Comparison of ENCODE assay signal across 27 mouse cellular contexts in genomic region chr13:24613031-24613430, GRCm38 (mm10). TPM values are rescaled to one million over a fixed set of nuclear protein-coding genes. Genes with fewer than 3 reads are reported as not detected.
DNase-seq lines count a peak whose midpoint lies in the region; ATAC-seq and TF ChIP-seq lines count a peak whose summit lies in the region.
"Had no signal": no experiment of that assay in that cellular context is flagged by ENCODE, and none has a peak within 500 bp of the region (broad histone marks: within the 10 kb centered on the region; RNA-seq: fewer than 3 reads in every experiment).

No protein-coding gene starts in this region.

- H3K4me2 ChIP-seq in midbrain, embryonic 11.5 days, result no peak overlapping the region
- no peak overlapping the region for H3K4me2 ChIP-seq in liver, embryonic 16.5 days (ENCODE audit: low read depth, low read length)
- H3K4me2 ChIP-seq: embryonic facial prominence, embryonic 12.5 days; forebrain, embryonic 15.5 days; heart, embryonic 15.5 days; midbrain, embryonic 13.5 days; neural tube, embryonic 15.5 days had no signal

- no peak for TF ChIP-seq POLR2A in small intestine, adult 2 months (IDR thresholded peaks at IDR 0.05; ENCODE audit: low read depth, low read length)

- H3K4me3 ChIP-seq in midbrain, embryonic 11.5 days (ENCODE audit: low read depth, low read length), result no peak overlapping the region
- H3K4me3 ChIP-seq in midbrain, embryonic 10.5 days, result no peak overlapping the region
- H3K4me3 ChIP-seq in liver, embryonic 16.5 days (ENCODE audit: low read depth, low read length), result no peak overlapping the region
- no peak overlapping the region for H3K4me3 ChIP-seq in small intestine, adult 2 months (ENCODE audit: low read depth, low read length)
- H3K4me3 ChIP-seq: embryonic facial prominence, embryonic 12.5 days; forebrain, embryonic 15.5 days; heart, embryonic 10.5 days; heart, embryonic 15.5 days; midbrain, embryonic 13.5 days; neural tube, embryonic 15.5 days had no signal

- no peaks in the 10 kb centered on the region for H3K27me3 ChIP-seq in midbrain, embryonic 11.5 days (ENCODE audit: control insufficient read depth, insufficient read depth, low read length)
- no peaks in the 10 kb centered on the region for H3K27me3 ChIP-seq in midbrain, embryonic 10.5 days (ENCODE audit: low read depth, poor library complexity, severe bottlenecking)
- no peaks in the 10 kb centered on the region for H3K27me3 ChIP-seq in liver, embryonic 16.5 days (ENCODE audit: control insufficient read depth, insufficient read depth, low read depth, low read length)
- H3K27me3 ChIP-seq in small intestine, adult 2 months (ENCODE audit: control insufficient read depth, insufficient read depth, low read length), result no peaks in the 10 kb centered on the region
- H3K27me3 ChIP-seq: embryonic facial prominence, embryonic 12.5 days; forebrain, embryonic 15.5 days; heart, embryonic 15.5 days; midbrain, embryonic 13.5 days; neural tube, embryonic 15.5 days had no signal

- peak; percentile 2 for DNase-seq in midbrain, embryonic 11.5 days (ENCODE audit: low spot score, missing footprints)
- DNase-seq in midbrain, embryonic 10.5 days (ENCODE audit: low spot score), result no peak
- DNase-seq in brain, adult 2 months (ENCODE audit: low read depth, low spot score), result peak; percentile 21
- no peak for DNase-seq in layer of hippocampus, adult 8-10 months (ENCODE audit: low spot score in 2 of 2)
- DNase-seq: adrenal gland, adult 8-10 months; cerebellum, adult 11-12 months; cerebellum, adult 9-11 months; embryo, embryonic 11 days; kidney, adult 8-10 months; kidney, postnatal 4 days; layer of hippocampus, postnatal 36 days; left cerebral cortex, postnatal 4 days; lung, adult 18-20 months; retina, postnatal 1 day; right cerebral cortex, postnatal 14 days had no signal

- TF ChIP-seq CTCF in small intestine, adult 2 months (IDR thresholded peaks at IDR 0.05; ENCODE audit: extremely low read depth, insufficient read length, insufficient replicate concordance, low read depth, low read length), result no peak

- WGBS in midbrain, embryonic 11.5 days, result 88% methylated on average over 6 of the region's 6 CpGs
- WGBS in midbrain, embryonic 10.5 days, result 90% methylated on average over 6 of the region's 6 CpGs
- WGBS in liver, embryonic 16.5 days (ENCODE audit: insufficient replicate concordance), result 55% methylated on average over 6 of the region's 6 CpGs
- 68% methylated on average over 6 of the region's 6 CpGs for WGBS in small intestine, adult 2 months

- H3K4me1 ChIP-seq in midbrain, embryonic 11.5 days (ENCODE audit: control insufficient read depth, insufficient read depth, low read length), result no peaks in the 10 kb centered on the region; the same call in 1 of the 2 replicates
- H3K4me1 ChIP-seq in midbrain, embryonic 10.5 days, result peaks cover 13% of the 10 kb centered on the region
- H3K4me1 ChIP-seq in liver, embryonic 16.5 days (ENCODE audit: control insufficient read depth, low read depth, low read length), result peaks cover 11% of the 10 kb centered on the region
- no peaks in the 10 kb centered on the region; the same call in 1 of the 2 replicates for H3K4me1 ChIP-seq in small intestine, adult 2 months (ENCODE audit: control insufficient read depth, insufficient read depth, insufficient read length, low read length)
- H3K4me1 ChIP-seq: forebrain, embryonic 15.5 days had no signal

- no peak overlapping the region for H3K27ac ChIP-seq in midbrain, embryonic 11.5 days (ENCODE audit: low read depth, low read length)
- H3K27ac ChIP-seq in midbrain, embryonic 10.5 days (replicated peaks), result no peak overlapping the region
- H3K27ac ChIP-seq in liver, embryonic 16.5 days (ENCODE audit: low read length), result peak overlapping the region; percentile 6; the same call in 1 of the 2 replicates
- peak overlapping the region; percentile 64; the same call in 1 of the 2 replicates for H3K27ac ChIP-seq in small intestine, adult 2 months (ENCODE audit: insufficient read depth, low read depth, low read length)
- H3K27ac ChIP-seq: embryonic facial prominence, embryonic 12.5 days; forebrain, embryonic 15.5 days; heart, embryonic 10.5 days; heart, embryonic 15.5 days; kidney, postnatal 0 days; midbrain, embryonic 13.5 days; neural tube, embryonic 15.5 days had no signal

- H3K36me3 ChIP-seq in midbrain, embryonic 11.5 days (ENCODE audit: control insufficient read depth, insufficient read depth, low read length), result no peaks in the 10 kb centered on the region
- no peaks in the 10 kb centered on the region for H3K36me3 ChIP-seq in midbrain, embryonic 10.5 days
- no peaks in the 10 kb centered on the region for H3K36me3 ChIP-seq in liver, embryonic 16.5 days (ENCODE audit: control insufficient read depth, insufficient read depth)
- H3K36me3 ChIP-seq in small intestine, adult 2 months (ENCODE audit: control insufficient read depth, insufficient read depth, low read length), result no peaks in the 10 kb centered on the region
- H3K36me3 ChIP-seq: embryonic facial prominence, embryonic 12.5 days; forebrain, embryonic 15.5 days; heart, embryonic 10.5 days; heart, embryonic 15.5 days; midbrain, embryonic 13.5 days; neural tube, embryonic 15.5 days had no signal

- no peak for ATAC-seq in midbrain, embryonic 11.5 days (ENCODE audit: low FRiP score)
- 0 out of 2 replicates have a peak, but pooled peaks have one; percentile 4 for ATAC-seq in liver, embryonic 16.5 days (ENCODE audit: low read depth)
- no peak for ATAC-seq in activated CD4-positive, CD25-positive, alpha-beta regulatory T cell, adult 4 months
- ATAC-seq: forebrain, embryonic 15.5 days; intestine, embryonic 16.5 days; lung, postnatal 0 days; midbrain, embryonic 13.5 days had no signal

- H3K9ac ChIP-seq in midbrain, embryonic 11.5 days (ENCODE audit: low read length), result no peak overlapping the region
- no peak overlapping the region for H3K9ac ChIP-seq in liver, embryonic 16.5 days (ENCODE audit: low read depth, low read length)
- H3K9ac ChIP-seq: embryonic facial prominence, embryonic 12.5 days; forebrain, embryonic 15.5 days; heart, embryonic 15.5 days; midbrain, embryonic 13.5 days; neural tube, embryonic 15.5 days had no signal

- H3K9me3 ChIP-seq in midbrain, embryonic 11.5 days (ENCODE audit: control insufficient read depth, low read length), result no peaks in the 10 kb centered on the region
- no peaks in the 10 kb centered on the region for H3K9me3 ChIP-seq in midbrain, embryonic 10.5 days (replicated peaks)
- H3K9me3 ChIP-seq in liver, embryonic 16.5 days (replicated peaks; ENCODE audit: control insufficient read depth, low read length), result no peaks in the 10 kb centered on the region
- H3K9me3 ChIP-seq: embryonic facial prominence, embryonic 12.5 days; forebrain, embryonic 15.5 days; heart, embryonic 10.5 days; heart, embryonic 15.5 days; midbrain, embryonic 13.5 days; neural tube, embryonic 15.5 days had no signal

RNA-seq across cellular contexts. Expression of gene Ripor2, which starts 31.0 kb away (rescaled TPM):
- 9.2 and 11.1 TPM in 2 replicates for polyA plus RNA-seq in midbrain, embryonic 11.5 days (2014; fragmentation: Nextera tagmentation; extraction: Ambion mirVana)
- 3.5 and 6.6 TPM in 2 replicates for polyA plus RNA-seq in midbrain, embryonic 10.5 days (2016; fragmentation: Nextera tagmentation; extraction: Ambion mirVana)
- 3.2 and 4.4 TPM in 2 replicates for polyA plus RNA-seq in liver, embryonic 16.5 days (2015; fragmentation: Nextera tagmentation; extraction: Ambion mirVana)
- polyA plus RNA-seq in small intestine, adult 2 months (2012; rRNA removed), result 0.86 and 2.0 TPM in 2 replicates
- 100 to 1,000 TPM; 210 to 273 TPM for polyA plus RNA-seq in activated CD4-positive, CD25-positive, alpha-beta regulatory T cell, adult 4 months (2017; shearing (Covaris generic))
- total RNA-seq in layer of hippocampus, adult 8-10 months (2022), result 10 to 100 TPM; 69.2 to 92.1 (median 76.4) TPM

Comparison
In these comparisons a context has a peak if more than half of its experiments do, and no peak if none do; other contexts are left out.
1. DNase-seq: peak in midbrain, embryonic 11.5 days (single experiment) and brain, adult 2 months (single experiment); none in midbrain, embryonic 10.5 days (single experiment) and layer of hippocampus, adult 8-10 months (0 of 2).
2. H3K27ac ChIP-seq: peak in liver, embryonic 16.5 days (single experiment) and small intestine, adult 2 months (single experiment); none in midbrain, embryonic 11.5 days (single experiment) and midbrain, embryonic 10.5 days (single experiment).
3. RNA of gene Ripor2, which starts 31.0 kb away (polyA plus RNA-seq): 210 to 273 TPM in activated CD4-positive, CD25-positive, alpha-beta regulatory T cell, adult 4 months; 9.2 to 11.1 TPM in midbrain, embryonic 11.5 days, 3.2 to 4.4 TPM in liver, embryonic 16.5 days, 3.5 to 6.6 TPM in midbrain, embryonic 10.5 days and 0.86 to 2.0 TPM in small intestine, adult 2 months; every median in the first group is over 10 times any median in the second.